Mouse (Mus musculus) neutrophil, adult 5-6 weeks (primary cell): ENCODE measurements around the gene Gm14781. TPM values are rescaled to one million over a fixed set of nuclear protein-coding genes. Genes with fewer than 3 reads are reported as not detected.
"Not testable (repeated sequence)": the region's sequence is repeated elsewhere in the genome, so short reads cannot be mapped to it uniquely, and the experiment has no call there.

Experiments used
- ATAC-seq: fragments of 151-379, 151-347 bp; 2 replicates; pipeline ENCODE4 v1.8.0; 2017; ENCODE audit warnings: mild to moderate bottlenecking, moderate TSS enrichment; ENCODE audit not compliant: insufficient number of reproducible peaks, poor library complexity, low FRiP score, severe bottlenecking; ENCODE audit errors: extremely low read depth
- total RNA-seq: library from RNA; stranded (forward); fragments of 200-1000 nt; gene quantifications from 2 replicates; pipeline ENCODE4 v1.2.3, GENCODE M21; 2017

The Gm14781 gene
- total RNA-seq, result not detected in 2 replicates

DNA sequence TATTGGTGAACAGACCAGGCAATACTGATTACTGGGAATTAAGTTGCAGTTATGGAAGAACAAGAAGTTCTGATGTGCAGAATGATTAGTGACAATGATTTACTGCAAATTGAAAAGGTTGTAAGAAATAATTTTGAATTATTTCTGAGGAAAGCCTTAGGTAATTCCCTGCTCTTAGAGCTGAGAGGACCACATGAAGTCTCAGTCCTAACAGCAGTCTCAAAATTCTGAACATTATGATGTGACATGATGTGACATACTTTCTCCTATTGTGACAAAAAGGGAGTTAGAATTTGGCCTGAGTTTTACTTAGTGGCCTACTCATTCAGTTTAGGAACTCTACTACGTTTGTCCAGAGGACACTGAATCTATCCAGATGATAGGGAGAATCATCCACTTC lies at the start of gene Gm14781:
Gm14781 (plus strand) TSS at position 301 of the 400 bp plus-strand sequence.
- not testable (repeated sequence) for ATAC-seq

DNA sequence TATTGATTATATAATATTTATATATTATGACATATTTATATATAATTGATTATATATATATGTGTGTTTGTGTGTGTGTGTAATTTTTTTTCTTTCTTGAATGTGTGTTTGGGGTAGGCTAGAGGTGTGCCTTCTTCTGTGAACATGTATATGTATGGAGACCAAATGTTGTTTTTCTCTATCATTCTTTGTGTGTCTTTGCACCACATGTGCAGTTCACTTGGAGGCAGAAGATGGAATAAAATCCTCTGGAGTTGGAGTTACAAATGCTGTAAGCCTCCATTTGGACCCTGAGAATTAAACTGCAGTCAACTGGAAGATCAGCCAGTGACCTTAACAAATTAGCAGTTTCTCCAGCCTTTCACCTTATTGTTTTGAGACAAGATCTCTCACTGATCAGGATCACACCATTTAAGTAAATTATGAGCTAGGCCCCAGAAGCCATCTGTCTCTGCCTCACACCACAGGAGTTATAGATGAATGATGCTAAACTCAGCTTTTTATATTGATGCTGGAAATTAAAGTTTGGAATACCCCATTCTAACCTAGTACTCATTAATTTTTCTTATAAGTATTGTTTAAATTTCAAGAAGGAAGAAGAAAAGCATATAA lies 23.1 kb downstream of the Gm14781 start:
- not testable (repeated sequence) for ATAC-seq

Other genes with a start within 250 kb of the Gm14781 start
- not detected in 2 replicates for gene Gm5072, start 239.7 kb upstream of the Gm14781 start, total RNA-seq
- not detected in 2 replicates for gene Gm8914, start 152.1 kb upstream of the Gm14781 start, total RNA-seq
- gene 1700084M14Rik, start 56.3 kb upstream of the Gm14781 start, total RNA-seq, result not detected in 2 replicates
- not detected in 2 replicates for gene Mageb5, start 150.8 kb downstream of the Gm14781 start, total RNA-seq